Mouse (Mus musculus) thymus, postnatal 10 days (tissue): ENCODE measurements around the gene Tent4a.
A peak's percentile ranks its signal among the peaks of the same experiment; 100 is the strongest.

Experiments used
- DNase-seq, 2 experiments: peaks; one replicate each; pipeline ENCODE4 v3.0.0; 2021; ENCODE audit warnings: low spot score in 2 of 2

Tent4a gene

GRCm38 (mm10) chr13:69523444-69524157 lies 10.8 kb downstream of the Tent4a start:
- no peak for DNase-seq

GRCm38 (mm10) chr13:69522161-69522791 lies 12.1 kb downstream of the Tent4a start:
- DNase-seq = no peak

GRCm38 (mm10) chr13:69519137-69519536 lies 15.3 kb downstream of the Tent4a start:
- DNase-seq = no peak

- DNase-seq = no peak
These were observed 17.0 kb downstream of the Tent4a start for GRCm38 (mm10) chr13:69517445-69517844.

- DNase-seq = no peak
These were observed 19.3 kb downstream of the Tent4a start for GRCm38 (mm10) chr13:69515091-69515490.

- peak in 1 of 2 experiments; percentile 31 for DNase-seq
These were observed 24.8 kb downstream of the Tent4a start for GRCm38 (mm10) chr13:69509391-69510244.

- no peak for DNase-seq
These were observed 26.8 kb downstream of the Tent4a start for GRCm38 (mm10) chr13:69507666-69508065.

- DNase-seq = no peak
These were observed 27.9 kb downstream of the Tent4a start for GRCm38 (mm10) chr13:69506341-69507086.

GRCm38 (mm10) chr13:69502863-69503262 lies 31.6 kb downstream of the Tent4a start:
- no peak for DNase-seq

- DNase-seq = no peak
These were observed 32.2 kb downstream of the Tent4a start for GRCm38 (mm10) chr13:69502157-69502750.

GRCm38 (mm10) chr13:69498276-69498675 lies 36.1 kb downstream of the Tent4a start:
- no peak for DNase-seq

GRCm38 (mm10) chr13:69492876-69493463 lies 41.4 kb downstream of the Tent4a start:
- peak in 1 of 2 experiments; percentile 66 for DNase-seq

GRCm38 (mm10) chr13:69489777-69490176 lies 44.6 kb downstream of the Tent4a start:
- DNase-seq = no peak

GRCm38 (mm10) chr13:69488565-69489255 lies 45.7 kb downstream of the Tent4a start:
- no peak for DNase-seq

- DNase-seq = no peak
These were observed 46.7 kb downstream of the Tent4a start for GRCm38 (mm10) chr13:69487611-69488275.

- no peak for DNase-seq
These were observed 47.3 kb downstream of the Tent4a start for GRCm38 (mm10) chr13:69487108-69487507.

GRCm38 (mm10) chr13:69485833-69486232 lies 48.6 kb downstream of the Tent4a start:
- DNase-seq = no peak

- DNase-seq = no peak
These were observed 49.1 kb downstream of the Tent4a start for GRCm38 (mm10) chr13:69485326-69485725.

GRCm38 (mm10) chr13:69482751-69483150 lies 51.7 kb downstream of the Tent4a start:
- DNase-seq = no peak
